Mouse (Mus musculus): ENCODE measurements around the gene Dnajb14. TPM values are rescaled to one million over a fixed set of nuclear protein-coding genes. Genes with fewer than 3 reads are reported as not detected.
"Not testable (repeated sequence)": the region's sequence is repeated elsewhere in the genome, so short reads cannot be mapped to it uniquely, and the experiment has no call there.

The Dnajb14 gene
- polyA plus RNA-seq, 1 experiment from 2014 or later = 9.2 TPM

DNA sequence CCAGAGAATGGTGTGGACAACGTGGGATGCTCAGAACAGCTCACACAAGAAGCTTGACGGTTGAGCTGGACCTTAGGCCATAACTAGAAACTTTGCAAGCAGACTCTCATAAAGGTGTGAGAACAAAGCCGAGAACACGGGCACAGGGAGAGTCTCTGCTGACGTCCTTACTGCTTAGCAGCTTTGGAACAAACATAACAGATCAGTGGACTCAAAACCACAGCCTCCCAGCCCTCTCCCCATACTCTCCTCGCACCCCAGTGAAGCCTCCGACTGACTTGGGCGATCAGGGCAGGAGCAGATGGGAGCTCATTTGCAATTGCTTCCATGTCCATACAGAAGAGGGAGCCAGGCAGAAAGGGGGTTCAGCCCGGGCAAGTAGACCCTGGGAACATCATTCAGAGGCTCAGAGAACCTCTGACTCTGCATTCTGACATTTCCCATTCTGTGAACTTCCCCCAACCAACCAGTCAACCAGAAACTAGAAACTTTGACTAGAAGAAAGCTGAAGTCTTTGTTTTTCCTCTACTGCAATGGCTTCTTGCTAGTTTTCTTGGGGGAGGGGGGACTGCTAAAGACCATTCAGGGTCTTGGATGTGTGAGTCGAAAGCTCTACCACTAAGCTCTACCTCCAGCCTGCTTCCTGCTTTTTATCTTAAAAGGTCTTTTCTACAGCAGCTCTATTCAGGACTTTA, 82.9 kb downstream of the Dnajb14 start:
- ATAC-seq (ENCODE audit: low FRiP score) (no peak), DNase-seq (ENCODE audit: low spot score) (no peak)
- H3K4me2 ChIP-seq (replicated peaks; ENCODE audit: low read depth, low read length) = no peak overlapping the region
- no peaks in the 10 kb centered on the region for H3K36me3 ChIP-seq (ENCODE audit: control insufficient read depth, insufficient read depth, low read length)
- no peaks in the 10 kb centered on the region for H3K27me3 ChIP-seq (ENCODE audit: control insufficient read depth, insufficient read depth, low read length)
- H3K9ac ChIP-seq (ENCODE audit: low read depth, low read length) = no peak overlapping the region
- no peaks in the 10 kb centered on the region for H3K4me1 ChIP-seq (replicated peaks; ENCODE audit: control insufficient read depth, insufficient read depth, low read length)
- WGBS = 84% methylated on average over 10 of the region's 10 CpGs
- H3K27ac ChIP-seq (ENCODE audit: low read depth, low read length) = no peak overlapping the region
- H3K4me3 ChIP-seq (ENCODE audit: low read depth, low read length) = no peak overlapping the region
- no peaks in the 10 kb centered on the region for H3K9me3 ChIP-seq (ENCODE audit: control insufficient read depth, low read length)

DNA sequence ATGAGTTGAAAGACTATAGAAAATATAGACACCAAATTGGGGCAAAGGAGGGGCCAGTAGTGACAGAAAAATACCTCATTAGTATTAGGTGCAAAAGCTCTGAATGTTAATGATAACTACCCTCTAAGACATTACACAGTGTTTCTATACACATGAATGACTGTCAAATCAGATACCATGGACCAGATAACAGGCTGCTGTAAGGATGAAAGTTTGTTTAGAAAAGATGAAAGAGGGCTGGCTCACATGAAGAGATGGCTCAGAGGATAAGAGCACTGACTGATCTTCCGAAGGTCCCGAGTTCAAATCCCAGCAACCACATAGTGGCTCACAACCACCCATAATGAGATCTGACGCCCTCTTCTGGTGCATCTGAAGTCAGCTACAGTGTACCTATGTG, 83.8 kb downstream of the Dnajb14 start:
- not testable (repeated sequence) for H3K4me3 ChIP-seq (ENCODE audit: low read depth, low read length); H3K27me3 ChIP-seq (ENCODE audit: control insufficient read depth, insufficient read depth, low read length); ATAC-seq (ENCODE audit: low FRiP score); H3K36me3 ChIP-seq (ENCODE audit: control insufficient read depth, insufficient read depth, low read length); H3K9me3 ChIP-seq (ENCODE audit: control insufficient read depth, low read length); H3K4me2 ChIP-seq (replicated peaks; ENCODE audit: low read depth, low read length); DNase-seq (ENCODE audit: low spot score); H3K27ac ChIP-seq (ENCODE audit: low read depth, low read length); H3K9ac ChIP-seq (ENCODE audit: low read depth, low read length); H3K4me1 ChIP-seq (replicated peaks; ENCODE audit: control insufficient read depth, insufficient read depth, low read length)
- WGBS = 90% methylated on average over 3 of the region's 3 CpGs

DNA sequence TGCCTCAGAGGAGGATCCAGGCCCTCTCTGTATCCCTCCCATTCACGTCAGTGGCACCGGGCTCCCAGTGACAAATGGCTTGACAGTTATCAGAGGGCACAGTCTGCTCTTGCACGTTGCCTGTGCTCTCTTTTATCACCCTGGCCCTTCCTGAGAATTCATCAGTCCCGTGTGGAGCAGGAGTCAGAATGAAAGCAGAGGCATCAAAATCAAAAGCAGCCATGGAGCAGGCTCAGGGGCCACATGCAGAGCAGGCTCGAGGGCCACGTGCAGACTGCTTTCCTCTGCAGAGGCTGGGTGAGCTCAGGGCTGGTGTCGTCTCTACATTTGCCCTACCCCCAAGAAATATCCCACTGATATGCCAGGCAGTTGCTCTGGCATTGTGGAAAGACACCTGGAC, 84.3 kb downstream of the Dnajb14 start:
- WGBS = 31% methylated on average over 7 of the region's 7 CpGs
- 0 out of 2 replicates have a peak, but pooled peaks have one; percentile 22 for ATAC-seq (ENCODE audit: low FRiP score)

DNA sequence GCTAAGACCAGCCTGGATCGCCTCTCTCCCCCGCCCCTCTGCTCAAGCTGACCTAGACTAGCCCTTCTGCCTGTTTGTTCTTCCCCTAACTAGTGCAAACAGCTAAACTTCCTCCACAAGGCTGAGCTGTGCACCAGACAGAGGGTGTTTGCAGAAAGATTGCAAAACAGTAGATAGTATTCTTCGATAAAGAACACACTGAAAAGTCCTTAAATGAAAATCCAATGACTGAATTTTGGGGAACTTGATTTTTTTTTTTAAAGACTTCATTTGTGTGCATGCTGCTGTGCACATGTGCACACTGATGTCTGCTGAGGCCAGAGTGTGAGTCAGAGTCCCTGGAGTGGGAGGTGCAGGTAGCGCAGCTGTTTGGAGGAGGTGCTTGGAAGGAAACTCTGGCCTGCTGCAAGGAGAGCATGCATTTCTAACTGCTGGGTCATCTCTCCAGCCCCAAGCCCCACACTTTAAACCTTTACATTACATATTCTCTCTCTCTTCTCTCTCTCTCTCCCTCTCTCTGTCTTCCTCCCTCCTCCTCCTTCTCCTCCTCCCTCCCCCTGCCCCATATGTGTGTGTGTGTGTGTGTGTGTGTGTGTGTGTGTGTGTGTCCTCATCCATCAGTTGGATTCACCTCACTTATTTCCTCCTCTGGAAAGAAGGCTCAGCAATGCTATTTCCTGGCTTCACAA, 84.9 kb downstream of the Dnajb14 start:
- H3K36me3 ChIP-seq (ENCODE audit: control insufficient read depth, insufficient read depth, low read length) = no peaks in the 10 kb centered on the region
- H3K27me3 ChIP-seq (ENCODE audit: control insufficient read depth, insufficient read depth, low read length) = no peaks in the 10 kb centered on the region
- 83% methylated on average over 4 of the region's 4 CpGs for WGBS
- ATAC-seq (ENCODE audit: low FRiP score) (peak; percentile 43; the same call in 1 of the 2 replicates), DNase-seq (ENCODE audit: low spot score) (no peak)
- H3K9ac ChIP-seq (ENCODE audit: low read depth, low read length) = no peak overlapping the region
- no peaks in the 10 kb centered on the region for H3K4me1 ChIP-seq (replicated peaks; ENCODE audit: control insufficient read depth, insufficient read depth, low read length)
- no peak overlapping the region for H3K27ac ChIP-seq (ENCODE audit: low read depth, low read length)
- H3K9me3 ChIP-seq (ENCODE audit: control insufficient read depth, low read length) = no peaks in the 10 kb centered on the region
- H3K4me2 ChIP-seq (replicated peaks; ENCODE audit: low read depth, low read length) = no peak overlapping the region
- no peak overlapping the region for H3K4me3 ChIP-seq (ENCODE audit: low read depth, low read length)

More for the DNA sequence above, 84.3 kb downstream of the Dnajb14 start:
- H3K4me1 ChIP-seq (replicated peaks; ENCODE audit: control insufficient read depth, insufficient read depth, low read length) = no peaks in the 10 kb centered on the region
- H3K9ac ChIP-seq (ENCODE audit: low read depth, low read length) = no peak overlapping the region
- no peak for DNase-seq (ENCODE audit: low spot score)
- no peak overlapping the region for H3K4me2 ChIP-seq (replicated peaks; ENCODE audit: low read depth, low read length)
- H3K27ac ChIP-seq (ENCODE audit: low read depth, low read length) = no peak overlapping the region
- no peaks in the 10 kb centered on the region for H3K27me3 ChIP-seq (ENCODE audit: control insufficient read depth, insufficient read depth, low read length)
- H3K4me3 ChIP-seq (ENCODE audit: low read depth, low read length) = no peak overlapping the region
- no peaks in the 10 kb centered on the region for H3K9me3 ChIP-seq (ENCODE audit: control insufficient read depth, low read length)
- no peaks in the 10 kb centered on the region for H3K36me3 ChIP-seq (ENCODE audit: control insufficient read depth, insufficient read depth, low read length)

DNA sequence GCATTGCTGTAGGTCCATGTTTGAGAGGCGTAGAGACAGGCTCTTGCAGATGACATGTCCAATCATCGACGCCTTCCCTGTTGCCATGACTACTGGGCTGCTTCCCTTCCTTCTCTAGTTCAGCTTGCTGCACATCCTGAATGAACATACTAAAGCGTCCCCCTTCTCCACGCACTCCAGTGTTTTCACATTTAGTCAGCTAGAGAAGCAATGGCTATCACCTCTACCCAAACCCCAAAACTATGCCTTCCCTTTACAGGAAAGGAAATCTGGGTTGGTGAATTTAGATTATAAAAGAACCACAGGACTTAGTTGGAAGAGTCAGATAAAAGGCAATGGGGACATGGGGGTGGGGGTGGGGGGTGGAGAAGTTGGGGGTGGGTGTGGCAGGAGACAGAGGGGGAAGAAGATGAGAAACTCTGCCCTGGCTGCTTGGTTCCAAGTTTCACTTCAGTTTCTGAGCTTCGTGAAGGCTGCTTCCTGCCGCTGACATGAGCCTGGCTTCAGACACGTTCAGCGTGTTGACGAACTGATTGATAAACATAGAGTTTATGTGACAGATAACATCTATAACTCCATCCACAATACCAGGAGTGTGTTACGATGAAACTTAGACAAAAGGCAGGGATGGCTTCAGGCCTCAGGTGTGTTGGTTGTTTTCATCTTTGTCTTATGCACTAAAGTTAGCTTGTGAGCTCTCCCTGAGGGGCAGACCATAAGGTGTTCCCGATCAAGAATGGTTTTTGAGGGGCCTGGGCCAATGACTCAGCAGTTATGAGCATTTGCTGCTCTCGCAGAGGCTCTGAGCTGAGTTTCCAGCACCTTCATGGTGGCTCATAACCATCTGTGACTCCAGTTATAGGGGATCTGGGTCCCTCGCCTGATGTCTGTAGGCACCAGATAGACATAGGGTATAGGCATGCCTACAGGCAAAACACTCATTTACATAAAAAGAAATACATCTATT, 85.7 kb downstream of the Dnajb14 start:
- Histone ChIP-seq H3K9me3 (ENCODE audit: control insufficient read depth, low read length) (no peaks in the 10 kb centered on the region), H3K9ac (ENCODE audit: low read depth, low read length) (no peak overlapping the region), H3K36me3 (ENCODE audit: control insufficient read depth, insufficient read depth, low read length) (no peaks in the 10 kb centered on the region), H3K4me3 (ENCODE audit: low read depth, low read length) (no peak overlapping the region), H3K4me1 (replicated peaks; ENCODE audit: control insufficient read depth, insufficient read depth, low read length) (no peaks in the 10 kb centered on the region), H3K4me2 (replicated peaks; ENCODE audit: low read depth, low read length) (no peak overlapping the region), H3K27ac (ENCODE audit: low read depth, low read length) (no peak overlapping the region), H3K27me3 (ENCODE audit: control insufficient read depth, insufficient read depth, low read length) (no peaks in the 10 kb centered on the region)
- peak; percentile 61 for DNase-seq (ENCODE audit: low spot score)
- 66% methylated on average over 14 of the region's 14 CpGs for WGBS
- peak; percentile 73 for ATAC-seq (ENCODE audit: low FRiP score)

DNA sequence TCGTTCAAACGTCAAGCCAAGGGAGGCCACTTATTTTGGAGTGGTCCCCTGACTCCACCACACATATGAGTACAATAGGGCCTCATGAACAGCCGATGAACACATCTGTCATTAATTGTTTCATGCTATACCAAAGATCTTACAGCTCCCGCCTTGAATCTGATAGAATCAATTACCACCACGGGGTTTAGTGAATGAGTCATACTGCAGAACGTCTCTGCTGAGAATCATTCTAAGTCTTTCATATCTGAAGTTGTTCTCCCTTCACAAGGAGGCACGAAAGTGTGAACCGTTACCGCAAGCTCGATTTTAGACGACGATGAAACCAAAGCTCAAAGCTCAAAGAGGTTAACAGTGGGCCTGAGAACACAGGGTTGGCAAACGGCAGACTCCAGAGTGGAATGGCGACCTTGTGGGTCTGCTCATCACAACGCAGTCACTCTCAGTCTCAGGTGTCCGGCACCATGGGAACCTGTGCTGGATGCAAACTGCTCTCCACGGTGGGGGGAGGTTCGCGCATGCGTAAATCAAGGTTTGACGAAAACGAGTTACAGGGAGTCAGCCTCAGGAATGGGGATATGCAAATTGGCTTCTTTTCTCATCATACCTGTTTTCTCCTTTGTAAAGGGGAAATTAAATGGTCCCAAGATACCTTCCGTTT, 86.9 kb downstream of the Dnajb14 start:
- DNase-seq (ENCODE audit: low spot score) (no peak), ATAC-seq (ENCODE audit: low FRiP score) (no peak)
- no peaks in the 10 kb centered on the region for H3K9me3 ChIP-seq (ENCODE audit: control insufficient read depth, low read length)
- H3K27ac ChIP-seq (ENCODE audit: low read depth, low read length) = no peak overlapping the region
- no peaks in the 10 kb centered on the region for H3K36me3 ChIP-seq (ENCODE audit: control insufficient read depth, insufficient read depth, low read length)
- H3K4me1 ChIP-seq (replicated peaks; ENCODE audit: control insufficient read depth, insufficient read depth, low read length) = no peaks in the 10 kb centered on the region
- no peak overlapping the region for H3K4me3 ChIP-seq (ENCODE audit: low read depth, low read length)
- 71% methylated on average over 23 of the region's 23 CpGs for WGBS
- no peaks in the 10 kb centered on the region for H3K27me3 ChIP-seq (ENCODE audit: control insufficient read depth, insufficient read depth, low read length)
- no peak overlapping the region for H3K9ac ChIP-seq (ENCODE audit: low read depth, low read length)
- H3K4me2 ChIP-seq (replicated peaks; ENCODE audit: low read depth, low read length) = no peak overlapping the region

DNA sequence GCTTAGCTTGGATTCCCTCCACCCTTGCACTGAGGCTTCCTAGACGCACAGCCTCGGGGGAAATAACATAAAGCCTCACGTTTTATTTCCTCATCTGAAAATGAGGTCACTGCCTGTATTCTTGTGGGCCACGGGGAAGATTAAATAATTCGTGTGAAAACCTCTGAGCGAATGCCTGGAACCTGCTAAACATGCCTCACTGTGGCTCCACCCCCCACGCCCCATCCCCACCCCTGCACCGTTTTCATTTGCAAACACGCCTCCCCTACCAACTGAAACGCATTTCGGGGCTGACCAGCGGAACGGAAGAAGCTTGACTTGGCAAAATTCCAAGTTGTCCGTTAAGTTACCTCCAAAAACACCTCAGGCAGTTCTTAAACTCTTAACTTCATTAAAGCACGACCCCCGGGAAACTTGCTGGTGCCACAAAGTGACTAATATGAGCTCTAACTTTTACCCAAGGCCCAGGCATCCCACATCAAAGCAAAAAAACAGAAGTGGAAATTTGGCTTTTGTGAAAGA, 88.1 kb downstream of the Dnajb14 start:
- WGBS = 26% methylated on average over 16 of the region's 16 CpGs
- H3K4me1 ChIP-seq (replicated peaks; ENCODE audit: control insufficient read depth, insufficient read depth, low read length) = no peaks in the 10 kb centered on the region

DNA sequence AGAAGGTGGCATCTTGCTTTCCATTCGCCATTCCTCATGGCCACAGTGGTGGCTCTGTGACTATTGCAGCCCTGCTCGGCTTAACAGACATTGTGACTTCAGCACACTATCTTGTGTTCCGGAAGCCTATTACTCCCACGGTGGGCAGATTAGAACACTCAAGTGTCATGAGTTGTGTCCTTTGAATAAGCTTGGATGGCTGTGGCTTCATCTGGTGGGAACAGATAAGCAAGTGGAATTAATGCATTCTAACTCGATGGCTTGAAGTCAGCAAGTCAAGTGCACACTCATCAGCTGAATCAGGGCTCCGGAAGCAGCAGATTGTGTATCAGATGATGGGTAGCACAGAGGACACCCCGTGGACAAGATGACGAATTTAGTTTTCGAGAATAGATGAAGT, 90.4 kb downstream of the Dnajb14 start:
- DNase-seq (ENCODE audit: low spot score) = no peak
- WGBS = 90% methylated on average over 9 of the region's 9 CpGs

More for the DNA sequence above, 88.1 kb downstream of the Dnajb14 start:
- no peak overlapping the region for H3K9ac ChIP-seq (ENCODE audit: low read depth, low read length)
- no peak for ATAC-seq (ENCODE audit: low FRiP score)
- no peak overlapping the region for H3K27ac ChIP-seq (ENCODE audit: low read depth, low read length)
- DNase-seq (ENCODE audit: low spot score) = peak; percentile 13
- no peak overlapping the region for H3K4me2 ChIP-seq (replicated peaks; ENCODE audit: low read depth, low read length)
- no peaks in the 10 kb centered on the region for H3K9me3 ChIP-seq (ENCODE audit: control insufficient read depth, low read length)
- no peak overlapping the region for H3K4me3 ChIP-seq (ENCODE audit: low read depth, low read length)
- H3K27me3 ChIP-seq (ENCODE audit: control insufficient read depth, insufficient read depth, low read length) = no peaks in the 10 kb centered on the region
- no peaks in the 10 kb centered on the region for H3K36me3 ChIP-seq (ENCODE audit: control insufficient read depth, insufficient read depth, low read length)

More for the DNA sequence above, 90.4 kb downstream of the Dnajb14 start:
- Histone ChIP-seq H3K27me3 (ENCODE audit: control insufficient read depth, insufficient read depth, low read length) (no peaks in the 10 kb centered on the region), H3K27ac (ENCODE audit: low read depth, low read length) (no peak overlapping the region), H3K9me3 (ENCODE audit: control insufficient read depth, low read length) (no peaks in the 10 kb centered on the region), H3K4me1 (replicated peaks; ENCODE audit: control insufficient read depth, insufficient read depth, low read length) (no peaks in the 10 kb centered on the region), H3K36me3 (ENCODE audit: control insufficient read depth, insufficient read depth, low read length) (no peaks in the 10 kb centered on the region), H3K9ac (ENCODE audit: low read depth, low read length) (no peak overlapping the region), H3K4me3 (ENCODE audit: low read depth, low read length) (no peak overlapping the region), H3K4me2 (replicated peaks; ENCODE audit: low read depth, low read length) (no peak overlapping the region)
- no peak for ATAC-seq (ENCODE audit: low FRiP score)

Data from hindbrain, embryonic 11.5 days (tissue).